Mouse (Mus musculus): ENCODE data around the gene Grip1.

Grip1 gene

GRCm38 (mm10) chr10:119458991-119459390 lies 5.4 kb downstream of the Grip1 start:
- in situ Hi-C loops (cut with MseI, MboI), result no loop called here

- in situ Hi-C loops (cut with MseI, MboI), result no loop called here
Measured at GRCm38 (mm10) chr10:119463345-119463744, 9.7 kb downstream of the Grip1 start.

- in situ Hi-C loops (cut with MseI, MboI), result no loop called here
Measured at GRCm38 (mm10) chr10:119463793-119464192, 10.2 kb downstream of the Grip1 start.

- in situ Hi-C loops (cut with MseI, MboI), result no loop called here
Measured at GRCm38 (mm10) chr10:119467976-119468375, 14.3 kb downstream of the Grip1 start.

- in situ Hi-C loops (cut with MseI, MboI), result no loop called here
Measured at GRCm38 (mm10) chr10:119470096-119470495, 16.5 kb downstream of the Grip1 start.

GRCm38 (mm10) chr10:119475166-119475565 lies 21.5 kb downstream of the Grip1 start:
- in situ Hi-C loops (cut with MseI, MboI), result no loop called here

- in situ Hi-C loops (cut with MseI, MboI), result no loop called here
Measured at GRCm38 (mm10) chr10:119477661-119478060, 24.0 kb downstream of the Grip1 start.

GRCm38 (mm10) chr10:119483068-119483705 lies 29.6 kb downstream of the Grip1 start:
- in situ Hi-C loops (cut with MseI, MboI), result no loop called here

GRCm38 (mm10) chr10:119483766-119484165 lies 30.1 kb downstream of the Grip1 start:
- in situ Hi-C loops (cut with MseI, MboI), result no loop called here

GRCm38 (mm10) chr10:119486936-119487335 lies 33.3 kb downstream of the Grip1 start:
- in situ Hi-C loops (cut with MseI, MboI), result no loop called here

GRCm38 (mm10) chr10:119490831-119491230 lies 37.2 kb downstream of the Grip1 start:
- in situ Hi-C loops (cut with MseI, MboI), result no loop called here

GRCm38 (mm10) chr10:119495317-119495716 lies 41.7 kb downstream of the Grip1 start:
- in situ Hi-C loops (cut with MseI, MboI), result no loop called here

GRCm38 (mm10) chr10:119496221-119496620 lies 42.6 kb downstream of the Grip1 start:
- in situ Hi-C loops (cut with MseI, MboI), result no loop called here

GRCm38 (mm10) chr10:119521686-119522085 lies 68.1 kb downstream of the Grip1 start:
- in situ Hi-C loops (cut with MseI, MboI), result no loop called here

GRCm38 (mm10) chr10:119525730-119526129 lies 72.1 kb downstream of the Grip1 start:
- in situ Hi-C loops (cut with MseI, MboI), result no loop called here

- in situ Hi-C loops (cut with MseI, MboI), result no loop called here
Measured at GRCm38 (mm10) chr10:119534852-119535251, 81.2 kb downstream of the Grip1 start.

- in situ Hi-C loops (cut with MseI, MboI), result no loop called here
Measured at GRCm38 (mm10) chr10:119541655-119542054, 88.0 kb downstream of the Grip1 start.

GRCm38 (mm10) chr10:119543771-119544170 lies 90.1 kb downstream of the Grip1 start:
- in situ Hi-C loops (cut with MseI, MboI), result no loop called here

- in situ Hi-C loops (cut with MseI, MboI), result no loop called here
Measured at GRCm38 (mm10) chr10:119544743-119545142, 91.1 kb downstream of the Grip1 start.

GRCm38 (mm10) chr10:119547875-119548274 lies 94.2 kb downstream of the Grip1 start:
- in situ Hi-C loops (cut with MseI, MboI), result no loop called here

GRCm38 (mm10) chr10:119548774-119549173 lies 95.1 kb downstream of the Grip1 start:
- in situ Hi-C loops (cut with MseI, MboI), result no loop called here

- in situ Hi-C loops (cut with MseI, MboI), result no loop called here
Measured at GRCm38 (mm10) chr10:119550630-119551029, 97.0 kb downstream of the Grip1 start.

GRCm38 (mm10) chr10:119556346-119556745 lies 102.7 kb downstream of the Grip1 start:
- in situ Hi-C loops (cut with MseI, MboI), result no loop called here

- in situ Hi-C loops (cut with MseI, MboI), result no loop called here
Measured at GRCm38 (mm10) chr10:119558432-119558831, 104.8 kb downstream of the Grip1 start.

All from mouse trophoblast stem cell (cell line).